Mouse (Mus musculus) T-cell, adult 66 days (primary cell): Measurements from ENCODE around the gene Gm21897. TPM values are rescaled to one million over a fixed set of nuclear protein-coding genes. Genes with fewer than 3 reads are reported as not detected.

Experiments
- total RNA-seq, 2 experiments: library from RNA; stranded (reverse); gene quantifications; 3 replicates in 1 of 2; 4 replicates in 1 of 2; pipeline ENCODE4 v1.2.4; 2023

The Gm21897 gene
- total RNA-seq, result not detected

GRCm38 (mm10) chr16:15317158-15317557, at the start of gene Gm21897:
Gene Gm21897, plus strand, starts transcription at chr16:15317458.

